Mouse (Mus musculus): ENCODE data around the gene Gkap1.

Gene Gkap1

DNA sequence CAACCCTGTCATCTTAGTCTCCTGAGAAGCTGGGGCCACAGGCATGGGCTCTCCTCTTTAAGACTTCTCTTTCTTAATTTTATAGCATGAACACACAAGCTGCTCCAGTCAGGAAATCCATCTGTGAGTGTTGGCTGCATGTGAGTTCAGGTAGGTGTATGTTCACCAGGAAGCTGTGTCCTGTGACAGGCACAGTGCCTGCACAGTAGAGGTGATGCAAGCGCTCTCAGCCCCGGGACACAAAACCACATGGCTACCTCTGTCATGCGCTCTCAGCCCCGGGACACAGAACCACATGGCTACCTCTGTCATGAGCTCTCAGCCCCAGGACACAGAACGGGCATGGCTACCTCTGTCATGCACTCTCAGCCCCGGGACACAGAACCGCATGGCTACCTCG, 12.0 kb downstream of the Gkap1 start:
- DNase-seq (ENCODE audit: low read depth): no peak

DNA sequence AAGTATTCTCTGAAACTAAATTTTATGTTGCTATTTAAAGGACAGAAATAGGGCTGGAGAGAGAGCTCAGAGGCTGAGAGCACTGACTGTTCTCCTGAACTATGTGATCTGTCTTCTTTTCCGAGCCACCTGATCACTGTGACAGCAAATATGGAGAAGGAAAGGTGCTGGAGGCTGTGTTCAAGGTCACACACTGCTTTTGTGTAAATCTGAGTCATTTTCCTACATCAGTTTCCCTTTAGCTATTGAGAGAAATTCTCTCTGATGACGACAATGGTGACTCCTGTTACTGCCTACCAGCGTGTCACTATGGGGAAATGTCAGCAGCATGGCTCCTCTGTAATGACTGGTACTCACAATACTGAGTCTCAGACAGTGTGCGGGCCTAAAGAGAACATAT, 13.8 kb downstream of the Gkap1 start:
- DNase-seq (ENCODE audit: low read depth): no peak

DNA sequence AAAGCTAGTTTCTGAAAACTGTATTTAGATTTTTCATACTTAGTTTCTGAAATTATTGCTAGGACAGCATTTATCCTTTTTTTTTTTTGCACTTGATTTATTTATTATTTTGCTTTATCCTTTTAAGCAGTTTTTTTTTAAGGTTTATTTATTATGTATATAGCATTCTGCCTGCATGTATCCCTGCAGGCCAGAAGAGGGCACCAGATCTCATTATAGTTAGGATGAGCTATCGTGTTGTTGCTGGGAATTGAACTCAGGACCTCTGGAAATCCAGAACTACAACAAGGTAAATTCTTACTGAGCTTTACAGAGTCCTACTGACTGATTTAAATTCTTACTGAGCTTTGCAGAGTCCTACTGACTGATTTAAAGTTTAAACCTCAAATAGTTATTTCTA, 22.2 kb downstream of the Gkap1 start:
- DNase-seq (ENCODE audit: low read depth): peak; percentile 9

DNA sequence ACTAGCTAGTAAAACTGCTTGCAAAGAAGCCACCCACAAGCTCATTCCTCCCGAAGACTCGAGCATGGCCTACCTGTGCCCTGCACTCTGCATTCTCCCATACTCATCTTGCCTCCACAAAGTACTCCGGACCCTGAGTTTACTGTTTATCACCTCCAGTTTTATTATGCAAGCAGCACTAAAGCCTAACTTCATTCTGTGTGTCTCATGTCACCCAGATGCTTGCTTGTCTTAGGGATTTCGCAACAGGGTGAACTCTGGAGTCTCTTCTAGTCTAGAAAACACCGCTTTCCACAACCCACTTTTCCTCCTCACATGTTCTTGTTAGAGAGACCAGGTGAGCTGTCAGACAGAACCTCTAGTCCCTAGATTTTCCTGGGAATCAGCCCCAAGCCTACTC, 26.5 kb downstream of the Gkap1 start:
- no peak for DNase-seq (ENCODE audit: low read depth)

DNA sequence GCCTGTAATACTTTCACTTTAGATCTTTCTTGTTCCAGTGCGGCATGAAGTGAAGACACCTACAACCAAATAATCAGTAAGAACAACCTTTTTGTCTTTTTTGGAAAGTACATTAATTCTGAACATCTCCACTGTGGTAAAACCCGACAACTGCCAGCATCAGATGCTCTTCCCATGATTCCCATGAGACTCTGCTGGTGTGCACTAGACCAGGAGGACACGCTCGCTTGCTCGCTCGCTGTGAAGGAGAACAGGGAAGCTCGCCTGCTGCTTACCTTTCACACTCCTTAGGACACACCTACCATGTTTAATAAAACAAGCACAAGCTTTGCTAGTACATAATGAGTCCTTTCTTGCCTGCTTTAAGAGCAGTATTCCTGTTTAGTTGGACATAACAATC, 39.0 kb downstream of the Gkap1 start:
- no peak for DNase-seq (ENCODE audit: low read depth)

DNA sequence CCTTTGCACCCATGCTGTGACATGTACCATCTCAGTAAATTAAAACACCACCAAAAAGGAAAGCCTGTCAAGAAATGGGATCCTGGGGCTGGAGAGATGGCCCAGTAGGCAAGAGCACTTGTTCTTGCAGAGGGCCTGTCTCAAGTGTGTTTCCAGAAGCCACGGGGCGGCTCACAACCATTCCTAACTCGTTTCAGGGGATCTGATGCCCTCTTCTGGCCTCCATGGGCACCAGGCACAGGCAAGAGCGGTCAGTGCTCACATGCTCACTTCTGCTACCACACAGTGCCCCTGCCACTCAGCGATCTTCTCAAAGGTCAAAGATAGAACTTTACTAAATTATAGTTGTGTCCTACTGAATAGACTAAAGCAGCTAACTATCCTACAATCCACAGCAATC, 42.9 kb downstream of the Gkap1 start:
- DNase-seq (ENCODE audit: low read depth): peak; percentile 63

DNA sequence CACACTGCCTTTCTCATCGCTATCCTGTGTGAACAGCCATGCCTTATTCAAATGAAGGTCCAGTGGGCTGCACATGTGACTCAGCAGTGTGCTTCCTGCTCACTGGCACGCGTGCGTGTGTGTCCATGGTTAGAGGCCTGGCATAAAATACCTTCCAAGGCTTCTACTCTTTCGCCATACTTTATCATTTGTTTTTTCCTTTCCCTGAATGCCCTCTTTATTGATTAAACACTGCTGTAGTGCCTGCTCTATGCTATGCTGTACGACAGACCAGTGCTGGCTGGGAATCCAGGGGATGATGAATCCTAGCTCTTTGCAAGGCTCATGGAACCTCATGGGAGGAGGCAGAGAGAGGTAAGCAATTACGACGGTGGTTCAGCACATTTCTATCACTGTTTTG, 43.4 kb downstream of the Gkap1 start:
- no peak for DNase-seq (ENCODE audit: low read depth)

DNA sequence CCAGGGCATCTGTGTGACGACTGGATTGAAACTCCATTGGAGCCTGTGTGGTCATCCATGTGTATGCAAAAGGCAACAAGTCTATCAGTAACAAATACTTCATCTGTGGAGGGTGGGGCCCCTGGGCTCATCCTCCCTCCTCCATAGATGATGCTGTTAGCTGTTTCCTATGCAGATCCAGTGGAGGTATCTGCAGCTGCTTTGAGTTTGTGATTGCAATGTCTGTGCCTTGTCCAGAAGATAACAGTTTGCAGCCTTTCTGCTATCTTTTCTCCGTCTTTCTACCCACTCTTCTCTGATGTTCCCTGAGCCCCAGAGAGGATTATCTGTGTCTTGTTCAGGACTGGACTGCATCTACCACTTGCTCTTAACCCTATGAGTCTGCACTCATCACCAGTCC, 46.9 kb downstream of the Gkap1 start:
- DNase-seq (ENCODE audit: low read depth): no peak

DNA sequence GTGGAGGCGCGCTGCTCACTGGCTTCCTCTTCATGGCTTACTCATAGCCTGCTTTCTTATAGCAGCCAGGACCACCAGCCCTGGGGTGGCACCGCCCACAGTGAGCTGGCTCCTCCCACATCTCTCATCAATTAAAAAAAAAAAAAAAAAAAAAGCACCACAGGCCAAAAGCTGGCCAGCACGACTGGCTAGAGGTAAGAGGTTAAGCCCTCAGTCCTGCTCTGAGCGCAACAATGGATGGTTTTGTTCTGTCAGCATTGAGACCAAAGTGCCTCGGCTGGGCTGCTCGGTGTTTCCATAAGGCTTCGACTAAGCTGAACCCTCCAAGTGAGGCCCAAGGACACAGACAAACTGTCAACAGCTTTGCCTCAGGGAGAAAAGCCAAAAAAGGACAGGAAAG, 49.8 kb downstream of the Gkap1 start:
- DNase-seq (ENCODE audit: low read depth): no peak

DNA sequence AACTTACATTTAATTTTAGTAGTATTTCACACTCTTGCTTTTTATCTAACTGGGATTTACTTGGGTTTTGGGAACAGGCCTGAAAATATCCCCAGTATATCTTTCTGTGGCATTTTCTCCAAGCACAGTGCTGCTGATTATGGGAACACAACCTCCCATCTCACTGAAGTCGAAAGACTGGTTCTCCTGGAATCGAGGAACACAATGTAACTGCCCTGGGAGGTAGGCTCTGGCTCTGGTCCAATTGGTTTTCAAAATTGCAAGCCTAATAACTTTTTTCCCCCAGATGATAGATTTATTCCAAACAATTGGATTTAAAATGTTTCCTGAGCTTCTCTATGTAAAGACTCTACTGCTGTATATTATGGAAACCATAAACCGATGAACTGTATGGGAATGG, 55.3 kb downstream of the Gkap1 start:
- no peak for DNase-seq (ENCODE audit: low read depth)

DNA sequence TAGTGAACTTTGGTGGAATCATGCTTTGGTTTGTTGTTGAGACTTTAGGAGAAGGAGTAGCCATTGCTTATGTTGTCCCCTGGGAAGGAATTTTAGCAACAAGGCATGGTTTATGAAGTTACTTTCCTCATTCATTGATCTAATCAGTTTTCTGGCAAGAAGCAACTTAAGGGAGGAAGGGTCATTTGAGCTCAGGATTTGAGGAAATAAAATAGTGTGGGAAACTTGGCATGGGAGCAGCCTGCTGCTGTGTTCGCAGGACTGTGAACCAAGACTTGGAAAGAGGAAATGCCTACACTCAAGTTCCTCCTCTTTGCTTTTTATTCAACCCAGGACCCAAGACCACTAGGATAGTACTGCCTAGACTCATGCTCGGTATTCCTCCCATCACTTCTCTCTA, 58.0 kb downstream of the Gkap1 start:
- no peak for DNase-seq (ENCODE audit: low read depth)

DNA sequence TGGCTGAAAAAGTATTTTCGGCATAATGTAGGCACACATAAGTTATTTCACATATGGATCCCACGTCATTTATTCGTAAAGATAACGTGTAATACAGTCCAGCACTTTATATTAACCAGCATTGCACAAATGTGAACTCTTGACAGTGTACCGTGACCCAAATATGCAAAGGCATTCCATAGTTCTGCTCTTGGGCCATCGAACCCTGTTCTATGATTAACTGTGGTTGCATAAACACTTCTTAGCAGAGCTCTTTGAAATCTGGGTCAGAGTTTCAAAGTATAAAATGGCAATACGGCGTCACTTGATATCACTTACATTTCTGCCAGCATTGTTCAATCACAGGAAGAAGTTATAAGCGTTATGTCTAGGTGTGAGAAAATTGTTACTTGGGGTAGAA, 59.1 kb downstream of the Gkap1 start:
- no peak for DNase-seq (ENCODE audit: low read depth)

DNA sequence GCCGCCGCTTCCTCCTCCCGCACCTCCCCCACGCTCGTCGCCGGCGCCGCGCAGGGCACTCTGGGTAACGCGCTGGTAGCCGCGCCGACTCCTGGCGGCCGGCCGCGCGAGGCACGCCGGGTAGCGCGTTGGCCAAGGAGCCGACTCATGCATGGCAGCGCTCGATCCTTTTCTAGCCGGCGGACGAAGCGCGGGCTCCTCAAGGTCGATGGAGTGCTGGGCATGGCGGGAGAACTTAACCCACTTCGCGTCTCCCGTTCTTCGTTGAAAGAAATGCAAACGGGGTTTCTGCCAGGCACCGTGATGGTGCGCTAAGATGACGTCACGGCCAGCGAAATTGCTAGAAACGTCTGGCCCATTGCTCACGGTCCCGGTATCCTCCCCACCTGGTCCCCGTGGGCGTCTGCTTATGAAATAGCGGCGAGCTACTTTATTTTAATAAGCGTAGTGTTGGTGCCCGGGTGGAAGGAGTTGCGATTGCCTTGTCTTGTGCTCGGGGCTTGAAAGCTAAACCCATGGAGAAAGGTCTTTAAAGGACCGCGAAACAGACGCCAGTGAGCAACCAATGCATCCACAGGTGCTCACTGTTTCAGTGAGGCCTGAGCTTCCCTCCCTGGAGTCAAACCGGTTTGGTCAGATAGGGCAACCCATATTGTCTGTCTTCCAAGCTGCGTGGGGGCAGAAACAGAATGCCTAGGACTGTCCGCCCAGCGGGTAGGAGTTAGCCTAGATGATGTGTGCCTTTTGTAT, 59.7 kb downstream of the Gkap1 start, which contains the start of gene Ubqln1:
Ubqln1 (minus strand) TSS at position 62 of the 750 bp plus-strand sequence.
- DNase-seq (ENCODE audit: low read depth): peak; percentile 92

DNA sequence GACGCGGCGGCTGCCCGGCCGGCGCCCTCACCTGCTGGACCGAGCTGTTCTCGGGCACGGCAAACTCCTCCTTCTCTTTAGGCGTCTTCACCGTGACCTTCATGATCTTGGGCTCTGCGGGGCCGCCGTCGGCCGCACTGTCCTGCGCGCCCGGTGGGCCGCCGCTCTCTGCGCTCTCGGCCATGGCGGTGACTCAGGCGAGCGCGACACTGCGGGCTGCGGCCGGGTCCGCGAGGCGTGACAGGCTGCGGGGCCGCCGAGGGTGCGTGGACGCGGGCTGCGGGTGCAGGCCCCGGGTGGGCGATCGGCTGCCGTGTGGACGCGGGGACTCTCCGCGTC, 60.3 kb downstream of the Gkap1 start:
- DNase-seq (ENCODE audit: low read depth): no peak

DNA sequence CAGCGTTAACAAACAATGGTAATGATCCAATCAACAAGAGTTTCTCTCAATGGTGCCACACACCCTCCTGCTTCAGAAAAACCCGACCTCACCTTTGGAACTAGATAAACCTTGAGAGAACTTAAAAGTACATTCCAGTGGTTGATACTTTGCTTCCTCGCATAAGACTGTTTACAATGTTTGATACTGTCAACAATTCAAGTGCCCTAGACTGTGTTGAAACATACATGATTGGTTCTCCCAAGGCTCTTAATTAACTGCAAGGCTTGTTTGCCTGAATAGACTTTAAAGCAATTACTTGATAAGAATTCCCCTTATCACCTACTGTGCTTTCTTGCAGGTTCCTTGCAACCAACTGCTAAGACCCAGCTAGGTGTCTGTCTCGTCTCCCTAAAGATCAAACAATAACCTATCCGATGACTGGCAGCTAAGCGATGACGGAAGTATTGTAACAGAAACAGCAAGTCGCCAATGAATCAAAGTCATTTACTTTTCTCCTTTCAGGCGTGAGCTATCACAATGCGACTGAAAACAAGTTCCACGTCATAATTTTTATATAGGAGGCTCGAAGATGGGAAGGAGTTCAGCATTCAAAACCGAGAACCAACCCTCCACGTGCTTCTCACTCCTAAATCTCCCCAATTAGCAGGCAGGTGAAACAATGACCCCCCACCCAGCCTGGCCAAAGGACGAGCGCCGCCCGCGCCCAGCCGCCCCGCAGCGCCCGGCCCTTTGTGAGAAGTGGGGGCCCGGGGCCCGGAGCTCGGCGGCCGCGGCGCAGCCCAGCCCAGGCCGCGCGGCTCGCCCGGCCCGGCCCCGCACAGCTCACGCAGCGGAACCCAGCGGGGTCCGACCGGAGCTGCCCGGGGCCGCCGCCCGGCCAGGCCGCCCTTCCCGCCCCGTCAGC, 60.9 kb downstream of the Gkap1 start:
- peak; percentile 84 for DNase-seq (ENCODE audit: low read depth)

DNA sequence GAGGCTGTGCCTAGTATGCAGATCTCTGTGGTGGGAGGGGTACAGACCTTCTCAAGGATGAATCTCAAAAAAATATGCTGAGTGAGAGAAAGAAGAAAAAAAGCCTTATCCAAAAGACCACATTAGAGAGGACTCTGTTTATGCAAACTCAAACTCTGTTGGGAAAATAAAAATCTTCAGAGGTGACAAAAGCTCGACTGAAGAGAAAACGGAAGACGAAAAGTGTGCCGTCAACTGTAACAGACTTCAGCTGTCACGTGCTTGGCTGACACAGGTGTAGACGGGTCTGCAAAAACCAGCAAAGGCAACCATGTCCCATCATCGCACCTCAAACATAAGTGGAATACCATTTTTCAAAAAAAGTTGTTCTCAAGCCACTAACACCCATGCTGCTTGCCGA, 61.7 kb downstream of the Gkap1 start:
- no peak for DNase-seq (ENCODE audit: low read depth)

DNA sequence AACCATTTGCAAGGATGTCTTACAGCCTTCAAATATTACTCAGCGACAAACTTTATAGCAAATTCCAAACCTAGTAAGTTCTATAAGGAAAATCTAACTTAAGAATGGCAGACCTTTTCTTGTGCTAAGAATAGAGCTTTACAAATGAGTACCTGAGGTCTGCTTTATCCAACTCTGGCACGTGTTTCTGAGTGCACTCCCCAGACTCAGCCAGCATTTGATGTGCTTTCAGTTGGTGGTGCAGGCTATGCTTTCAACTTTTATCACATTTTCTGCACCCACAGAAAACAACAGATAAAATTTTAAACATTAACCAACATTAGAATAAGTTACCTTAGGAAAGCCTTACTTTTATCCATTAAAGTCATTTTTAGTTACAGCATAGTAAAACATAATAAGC, 63.0 kb downstream of the Gkap1 start:
- no peak for DNase-seq (ENCODE audit: low read depth)

DNA sequence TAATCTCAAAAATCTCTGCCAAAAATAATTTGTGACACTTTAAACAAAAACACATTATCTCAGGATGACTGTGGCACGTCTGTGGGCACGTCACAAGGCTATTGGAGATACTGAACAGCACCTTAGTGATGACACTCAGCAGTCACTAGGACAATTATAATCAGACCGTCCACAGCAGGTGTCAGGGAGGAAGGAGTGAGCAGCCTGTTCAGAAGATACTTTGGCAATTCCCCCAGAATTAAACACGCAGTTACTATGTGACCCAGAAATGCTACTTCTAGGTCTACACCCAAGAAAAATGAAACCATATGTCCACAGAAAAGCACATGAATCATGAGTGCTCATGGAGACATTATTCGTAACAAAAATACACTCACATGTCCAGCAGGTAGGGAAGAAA, 65.1 kb downstream of the Gkap1 start:
- DNase-seq (ENCODE audit: low read depth): no peak

DNA sequence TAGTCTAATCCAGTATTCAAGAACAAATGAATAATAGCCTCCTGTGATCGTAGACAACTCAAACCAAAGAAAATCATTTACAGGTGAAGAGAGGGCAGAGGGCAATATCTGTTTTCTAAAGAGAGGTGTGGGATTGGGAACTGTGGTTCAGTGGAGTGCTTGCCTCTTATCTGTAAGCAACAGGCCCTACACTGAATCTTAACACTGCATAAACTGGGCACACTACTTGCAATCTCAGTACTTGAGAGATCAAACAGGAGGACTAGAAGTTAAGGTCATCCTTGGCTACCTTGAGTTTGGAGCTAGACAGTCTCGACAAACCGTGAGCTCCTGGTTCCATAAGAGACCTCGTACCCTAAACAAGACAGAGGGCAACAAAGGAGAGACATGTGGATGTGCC, 69.4 kb downstream of the Gkap1 start:
- DNase-seq (ENCODE audit: low read depth): no peak

DNA sequence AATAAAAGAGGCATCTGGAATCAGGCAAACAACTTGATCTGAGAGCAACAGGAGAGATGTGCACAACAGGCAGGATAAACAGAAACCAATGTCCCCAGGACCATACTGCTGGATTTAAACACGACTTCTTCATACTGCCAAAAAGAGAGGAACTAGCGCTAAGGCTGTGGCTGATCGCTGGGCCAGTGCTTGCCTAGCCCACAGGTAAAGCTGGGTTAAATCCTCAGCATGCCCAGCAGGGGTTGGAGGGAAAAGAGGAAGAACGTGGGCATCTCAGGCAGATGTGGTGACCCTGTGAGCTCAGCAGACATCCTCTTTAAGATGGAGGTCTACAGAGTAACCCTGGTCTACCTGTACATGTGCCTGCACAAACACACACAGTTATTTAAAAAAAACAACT, 70.5 kb downstream of the Gkap1 start:
- DNase-seq (ENCODE audit: low read depth): no peak

DNA sequence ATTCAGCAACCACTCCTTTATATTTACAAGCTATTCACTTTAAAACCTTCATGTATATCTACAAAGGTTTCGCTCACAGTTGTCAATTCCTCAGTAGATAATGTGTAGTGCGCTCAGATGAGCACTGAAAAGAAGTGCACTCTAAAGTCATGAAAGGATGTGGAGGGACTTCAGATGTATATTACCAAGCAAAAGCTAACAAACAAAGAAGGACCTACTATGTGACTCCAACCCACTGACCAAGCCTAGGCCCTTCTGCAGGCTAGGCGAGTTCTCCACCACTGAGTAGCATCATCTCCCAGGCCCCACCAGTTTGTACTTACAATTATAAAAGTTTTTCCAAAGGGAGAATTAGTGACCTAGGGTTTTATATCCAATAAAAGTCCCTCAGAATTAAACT, 71.3 kb downstream of the Gkap1 start:
- DNase-seq (ENCODE audit: low read depth): no peak

DNA sequence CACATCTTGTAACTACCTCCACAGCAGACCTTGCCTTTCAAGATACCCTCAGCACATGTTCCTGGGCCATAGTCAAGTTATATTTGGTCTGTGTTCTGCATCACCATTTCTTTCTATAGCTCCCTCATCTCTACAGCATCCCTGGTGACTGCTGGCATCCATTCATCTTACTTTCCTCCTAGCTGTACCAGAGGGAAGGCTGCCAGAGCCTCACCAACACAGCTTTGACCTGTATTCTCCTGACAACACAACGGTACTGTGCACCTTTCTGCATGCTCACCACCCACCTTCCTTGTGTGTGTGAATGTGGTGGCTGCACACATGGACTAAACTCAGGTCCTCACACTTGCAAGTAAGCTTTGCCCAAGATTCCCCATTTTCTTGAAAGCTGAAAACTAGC, 72.6 kb downstream of the Gkap1 start:
- no peak for DNase-seq (ENCODE audit: low read depth)

DNA sequence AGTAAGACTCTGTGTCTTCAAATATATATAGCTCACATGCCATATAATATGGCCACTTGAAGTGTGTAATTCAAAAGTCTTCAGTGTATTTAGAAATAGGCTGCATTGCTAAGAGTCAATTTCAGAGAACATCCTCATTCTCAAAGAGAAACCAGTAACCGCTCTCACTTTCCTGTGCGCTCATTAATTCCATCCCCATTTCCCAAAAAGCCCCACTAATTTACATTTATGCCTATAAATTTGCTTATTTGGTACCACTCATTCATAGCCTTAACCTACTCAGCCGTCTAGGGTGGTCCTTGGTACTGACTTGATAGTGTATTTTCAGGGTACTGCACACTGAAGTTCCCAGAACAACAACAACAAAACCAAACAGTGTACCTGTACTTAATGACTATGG, 73.6 kb downstream of the Gkap1 start:
- no peak for DNase-seq (ENCODE audit: low read depth)

DNA sequence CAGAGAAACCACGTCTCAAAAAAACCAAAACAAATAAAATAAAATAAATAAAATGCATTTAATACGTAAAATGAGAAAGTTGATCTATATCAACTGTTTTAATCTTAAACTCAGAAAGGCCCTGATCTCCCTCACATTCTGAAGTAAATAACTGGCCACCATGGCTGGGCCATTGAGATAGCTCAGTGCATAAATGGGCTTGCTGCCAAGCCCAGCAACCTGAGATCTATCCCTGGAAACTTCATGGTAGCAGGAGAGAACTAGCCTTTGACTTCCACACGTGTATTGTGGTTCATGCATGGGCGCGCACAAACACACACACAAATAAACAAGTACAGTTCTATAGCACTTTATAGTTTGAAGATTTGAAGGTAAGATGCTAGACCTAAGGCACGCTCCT, 74.2 kb downstream of the Gkap1 start:
- no peak for DNase-seq (ENCODE audit: low read depth)
